8 mouse cellular contexts compared by ENCODE assay signal in the genomic region with DNA sequence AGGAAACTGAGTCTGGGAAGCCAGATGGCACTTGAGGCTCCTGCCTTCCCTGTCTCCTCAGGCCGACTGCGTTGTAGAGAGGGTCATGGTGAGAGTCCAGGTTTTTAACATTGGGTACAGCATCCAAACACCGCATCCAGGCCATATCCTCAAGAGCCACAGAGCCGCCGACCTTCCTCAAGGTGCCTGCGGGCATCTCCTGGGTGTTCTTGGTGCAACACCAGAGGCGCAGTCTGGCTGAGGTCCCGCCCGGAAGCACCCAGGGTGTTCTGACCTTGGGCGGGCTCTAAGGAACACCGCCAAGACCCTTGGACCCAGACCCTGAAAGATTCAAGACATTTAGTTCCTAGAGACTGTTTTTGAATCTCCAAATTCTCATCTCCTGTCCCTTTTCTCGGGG. TPM values are rescaled to one million over a fixed set of nuclear protein-coding genes. Genes with fewer than 3 reads are reported as not detected.
DNase-seq lines count a peak whose midpoint lies in the region; ATAC-seq and TF ChIP-seq lines count a peak whose summit lies in the region.

No protein-coding gene starts in this region.

- no peak for DNase-seq in lung, postnatal 14 days
- DNase-seq in kidney, postnatal 0 days (ENCODE audit: low spot score) = no peak
- no peak for DNase-seq in layer of hippocampus, postnatal 14 days (ENCODE audit: low spot score in 2 of 2)
- no peak for DNase-seq in cerebellum, adult 11-12 months
- DNase-seq in left cerebral cortex, adult 11 months (ENCODE audit: low spot score) = no peak

- peak overlapping the region; percentile 98 for H3K4me2 ChIP-seq in lung, embryonic 15.5 days
- peak overlapping the region; percentile 97 for H3K4me2 ChIP-seq in forebrain, embryonic 12.5 days
- H3K4me2 ChIP-seq in kidney, postnatal 0 days (ENCODE audit: low read length) = peak overlapping the region; percentile 90
- H3K4me2 ChIP-seq in neural tube, embryonic 13.5 days = peak overlapping the region; percentile 97

- H3K36me3 ChIP-seq in lung, embryonic 15.5 days = no peaks in the 10 kb centered on the region
- H3K36me3 ChIP-seq in forebrain, embryonic 12.5 days (replicated peaks) = peaks cover 20% of the 10 kb centered on the region
- H3K36me3 ChIP-seq in kidney, postnatal 0 days (ENCODE audit: insufficient read depth, low read length) = no peaks in the 10 kb centered on the region
- peaks cover 17% of the 10 kb centered on the region for H3K36me3 ChIP-seq in neural tube, embryonic 13.5 days

- ATAC-seq in lung, embryonic 15.5 days (ENCODE audit: borderline replicate concordance, extremely low read depth, low FRiP score, low TSS enrichment) = no peak
- no peak for ATAC-seq in forebrain, embryonic 12.5 days (ENCODE audit: low FRiP score)
- no peak for ATAC-seq in kidney, postnatal 0 days (replicated peaks; ENCODE audit: low FRiP score, low read depth)
- ATAC-seq in neural tube, embryonic 13.5 days (ENCODE audit: low read depth) = 0 out of 2 replicates have a peak, but pooled peaks have one; percentile 0

- H3K4me3 ChIP-seq in lung, embryonic 15.5 days = peak overlapping the region; percentile 53
- H3K4me3 ChIP-seq in forebrain, embryonic 12.5 days (replicated peaks) = peak overlapping the region; percentile 95
- H3K4me3 ChIP-seq in kidney, postnatal 0 days (replicated peaks; ENCODE audit: low read depth, low read length) = peak overlapping the region; percentile 46
- peak overlapping the region; percentile 97 for H3K4me3 ChIP-seq in neural tube, embryonic 13.5 days

- no peak overlapping the region for H3K27ac ChIP-seq in lung, embryonic 15.5 days
- H3K27ac ChIP-seq in forebrain, embryonic 12.5 days = peak overlapping the region; percentile 92
- no peak overlapping the region for H3K27ac ChIP-seq in kidney, postnatal 0 days
- H3K27ac ChIP-seq in neural tube, embryonic 13.5 days (replicated peaks) = peak overlapping the region; percentile 95

- H3K4me1 ChIP-seq in lung, embryonic 15.5 days = peaks cover 57% of the 10 kb centered on the region
- H3K4me1 ChIP-seq in forebrain, embryonic 12.5 days = peaks cover 39% of the 10 kb centered on the region
- peaks cover 39% of the 10 kb centered on the region for H3K4me1 ChIP-seq in kidney, postnatal 0 days (replicated peaks; ENCODE audit: insufficient read depth, low read length)
- H3K4me1 ChIP-seq in neural tube, embryonic 13.5 days (replicated peaks) = peaks cover 57% of the 10 kb centered on the region

- 0 out of 2 replicates have a peak overlapping the region, but pooled peaks have one; percentile 4 for H3K9ac ChIP-seq in lung, embryonic 15.5 days
- H3K9ac ChIP-seq in forebrain, embryonic 12.5 days = peak overlapping the region; percentile 98
- no peak overlapping the region; the same call in 1 of the 2 replicates for H3K9ac ChIP-seq in kidney, postnatal 0 days (ENCODE audit: low read depth, low read length)
- H3K9ac ChIP-seq in neural tube, embryonic 13.5 days = peak overlapping the region; percentile 99

- no peak for TF ChIP-seq CTCF in kidney, postnatal 0 days (IDR thresholded peaks at IDR 0.05; ENCODE audit: low read depth)

- WGBS in lung, embryonic 15.5 days = 6% methylated on average over 12 of the region's 12 CpGs
- WGBS in forebrain, embryonic 12.5 days = 9% methylated on average over 12 of the region's 12 CpGs
- 12% methylated on average over 12 of the region's 12 CpGs for WGBS in kidney, postnatal 0 days
- 6% methylated on average over 12 of the region's 12 CpGs for WGBS in neural tube, embryonic 13.5 days

- H3K9me3 ChIP-seq in lung, embryonic 15.5 days = no peaks in the 10 kb centered on the region
- H3K9me3 ChIP-seq in forebrain, embryonic 12.5 days = no peaks in the 10 kb centered on the region
- H3K9me3 ChIP-seq in kidney, postnatal 0 days (replicated peaks; ENCODE audit: low read length) = no peaks in the 10 kb centered on the region
- H3K9me3 ChIP-seq in neural tube, embryonic 13.5 days = no peaks in the 10 kb centered on the region

- peaks cover 48% of the 10 kb centered on the region for H3K27me3 ChIP-seq in lung, embryonic 15.5 days
- H3K27me3 ChIP-seq in forebrain, embryonic 12.5 days = peaks cover 19% of the 10 kb centered on the region; the same call in 1 of the 2 replicates
- H3K27me3 ChIP-seq in kidney, postnatal 0 days (ENCODE audit: insufficient read depth, low read length) = peaks cover 17% of the 10 kb centered on the region
- H3K27me3 ChIP-seq in neural tube, embryonic 13.5 days = no peaks in the 10 kb centered on the region; the same call in 1 of the 2 replicates

RNA-seq across cellular contexts. Expression of gene Ckb, which starts 0.4 kb away (rescaled TPM):
- polyA plus RNA-seq in lung, embryonic 15.5 days (2015; fragmentation: Nextera tagmentation; extraction: Ambion mirVana) = 252 and 268 TPM in 2 replicates
- polyA plus RNA-seq in forebrain, embryonic 12.5 days (2016; fragmentation: Nextera tagmentation; extraction: Ambion mirVana) = 2,395 and 2,485 TPM in 2 replicates
- polyA plus RNA-seq in kidney, postnatal 0 days (2015; fragmentation: Nextera tagmentation; extraction: Ambion mirVana) = 135 and 148 TPM in 2 replicates
- polyA plus RNA-seq in neural tube, embryonic 13.5 days (2015; fragmentation: Nextera tagmentation; extraction: Ambion mirVana) = 1,774 and 1,823 TPM in 2 replicates
- 1,000 to 10,000 TPM; 1,245 to 1,280 TPM for total RNA-seq in layer of hippocampus, postnatal 14 days (2021)

RNA-seq across cellular contexts. Expression of gene Trmt61a, which starts 5.3 kb away (rescaled TPM):
- polyA plus RNA-seq in lung, embryonic 15.5 days (2015; fragmentation: Nextera tagmentation; extraction: Ambion mirVana) = 11.1 and 13.7 TPM in 2 replicates
- 15.4 and 16.7 TPM in 2 replicates for polyA plus RNA-seq in forebrain, embryonic 12.5 days (2016; fragmentation: Nextera tagmentation; extraction: Ambion mirVana)
- polyA plus RNA-seq in kidney, postnatal 0 days (2015; fragmentation: Nextera tagmentation; extraction: Ambion mirVana) = 6.3 and 6.8 TPM in 2 replicates
- 7.2 and 8.5 TPM in 2 replicates for polyA plus RNA-seq in neural tube, embryonic 13.5 days (2015; fragmentation: Nextera tagmentation; extraction: Ambion mirVana)
- total RNA-seq in layer of hippocampus, postnatal 14 days (2021) = 10 to 100 TPM; 15.6 to 17.5 TPM

RNA-seq across cellular contexts. Expression of gene Bag5, which starts 40.5 kb away (rescaled TPM):
- 49.4 and 52.2 TPM in 2 replicates for polyA plus RNA-seq in lung, embryonic 15.5 days (2015; fragmentation: Nextera tagmentation; extraction: Ambion mirVana)
- polyA plus RNA-seq in forebrain, embryonic 12.5 days (2016; fragmentation: Nextera tagmentation; extraction: Ambion mirVana) = 59.0 and 62.7 TPM in 2 replicates
- 45.7 and 48.9 TPM in 2 replicates for polyA plus RNA-seq in kidney, postnatal 0 days (2015; fragmentation: Nextera tagmentation; extraction: Ambion mirVana)
- polyA plus RNA-seq in neural tube, embryonic 13.5 days (2015; fragmentation: Nextera tagmentation; extraction: Ambion mirVana) = 57.6 and 66.2 TPM in 2 replicates
- total RNA-seq in layer of hippocampus, postnatal 14 days (2021) = 10 to 100 TPM; 42.0 to 44.4 TPM

RNA-seq across cellular contexts. Expression of gene Apopt1, which starts 40.5 kb away (rescaled TPM):
- 43.7 and 47.9 TPM in 2 replicates for polyA plus RNA-seq in lung, embryonic 15.5 days (2015; fragmentation: Nextera tagmentation; extraction: Ambion mirVana)
- 55.0 and 56.0 TPM in 2 replicates for polyA plus RNA-seq in forebrain, embryonic 12.5 days (2016; fragmentation: Nextera tagmentation; extraction: Ambion mirVana)
- polyA plus RNA-seq in kidney, postnatal 0 days (2015; fragmentation: Nextera tagmentation; extraction: Ambion mirVana) = 57.8 and 61.4 TPM in 2 replicates
- polyA plus RNA-seq in neural tube, embryonic 13.5 days (2015; fragmentation: Nextera tagmentation; extraction: Ambion mirVana) = 52.0 and 59.1 TPM in 2 replicates
- total RNA-seq in layer of hippocampus, postnatal 14 days (2021) = 10 to 100 TPM; 38.5 to 40.0 TPM

Comparison
In these comparisons a context has a peak if more than half of its experiments do, and no peak if none do; other contexts are left out.
1. H3K27ac ChIP-seq: peak in forebrain, embryonic 12.5 days (single experiment) and neural tube, embryonic 13.5 days (single experiment); none in lung, embryonic 15.5 days (single experiment) and kidney, postnatal 0 days (single experiment).
2. H3K4me3 ChIP-seq: peak in every context shown above with its lines; median percentile 97 in neural tube, embryonic 13.5 days; 95 in forebrain, embryonic 12.5 days; 53 in lung, embryonic 15.5 days; 46 in kidney, postnatal 0 days.
3. Peak in every context shown above with its lines, with median percentiles within 50 percentile points of each other: H3K4me2 ChIP-seq.